Mouse (Mus musculus) gastrocnemius, postnatal 4 days (tissue): Measurements from ENCODE around the gene Vmn2r63. TPM values are rescaled to one million over a fixed set of nuclear protein-coding genes. Genes with fewer than 3 reads are reported as not detected.
"Not testable (repeated sequence)": the region's sequence is repeated elsewhere in the genome, so short reads cannot be mapped to it uniquely, and the experiment has no call there.

Experiments used
- DNase-seq, 2 experiments: peaks; one replicate each; pipeline ENCODE4 v3.0.0; 2021 to 2022; ENCODE audit warnings: low spot score in 2 of 2, mixed read lengths in 2 of 2
- long read RNA-seq, 2 experiments: library from polyadenylated mRNA; stranded (forward); transcript quantifications; one replicate each; pipeline ENCODE4 v2.0.0; 2021
- microRNA-seq: library from miRNA; unstranded; fragments of <30 nt; microRNA quantifications from one replicate; pipeline ENCODE4 v1.2.0, GENCODE M21; 2021
- total RNA-seq, 2 experiments: library from RNA; stranded (reverse); gene quantifications; 2 replicates each; pipeline ENCODE4 v1.2.3; 2021

Gene Vmn2r63
- total RNA-seq, result not detected
- long read RNA-seq, experiment 1, result 0 reads
- long read RNA-seq, experiment 2, result 0 reads

- not testable (repeated sequence) for DNase-seq
These were observed at the start of gene Vmn2r63 for GRCm38 (mm10) chr7:42933722-42934121. Gene Vmn2r63 (minus strand): TSS chr7:42933822.

GRCm38 (mm10) chr7:42980739-42981138, 47.1 kb upstream of the Vmn2r63 start:
- DNase-seq, result no peak

- no peak for DNase-seq
These were observed 46.5 kb upstream of the Vmn2r63 start for GRCm38 (mm10) chr7:42980098-42980497.

GRCm38 (mm10) chr7:42965246-42965645, 31.6 kb upstream of the Vmn2r63 start:
- DNase-seq, result no peak

GRCm38 (mm10) chr7:42898067-42898466, 35.6 kb downstream of the Vmn2r63 start:
- not testable (repeated sequence) for DNase-seq

- DNase-seq, result no peak
These were observed 55.5 kb downstream of the Vmn2r63 start for GRCm38 (mm10) chr7:42878090-42878489.

GRCm38 (mm10) chr7:42866801-42867458, 66.7 kb downstream of the Vmn2r63 start, which contains the start of gene Gm2381:
Gene Gm2381 (minus strand): TSS chr7:42867234.
- DNase-seq, result not testable (repeated sequence)

Small RNA genes lying within 50 kb of the gene (microRNA-seq; reads per million reads assigned to microRNA genes)
- gene Gm23256, result not detected

Other genes starting within 250 kb of the Vmn2r63 start
- 1 to 10 TPM; 5.0 to 5.3 TPM for gene Zfp975, start 241.1 kb downstream of the Vmn2r63 start, total RNA-seq
- not detected for gene Gm17067, start 206.8 kb downstream of the Vmn2r63 start, total RNA-seq
- not detected for gene Vmn2r62, start 140.3 kb downstream of the Vmn2r63 start, total RNA-seq
- not detected for gene Gm2381, start 66.6 kb downstream of the Vmn2r63 start, total RNA-seq
- gene Gm9268, start 84.9 kb upstream of the Vmn2r63 start, total RNA-seq, result not detected
- gene Zfp936, start 180.4 kb upstream of the Vmn2r63 start, total RNA-seq, result not detected